Mouse (Mus musculus): Measurements from ENCODE around the gene Vwa8.

DNA sequence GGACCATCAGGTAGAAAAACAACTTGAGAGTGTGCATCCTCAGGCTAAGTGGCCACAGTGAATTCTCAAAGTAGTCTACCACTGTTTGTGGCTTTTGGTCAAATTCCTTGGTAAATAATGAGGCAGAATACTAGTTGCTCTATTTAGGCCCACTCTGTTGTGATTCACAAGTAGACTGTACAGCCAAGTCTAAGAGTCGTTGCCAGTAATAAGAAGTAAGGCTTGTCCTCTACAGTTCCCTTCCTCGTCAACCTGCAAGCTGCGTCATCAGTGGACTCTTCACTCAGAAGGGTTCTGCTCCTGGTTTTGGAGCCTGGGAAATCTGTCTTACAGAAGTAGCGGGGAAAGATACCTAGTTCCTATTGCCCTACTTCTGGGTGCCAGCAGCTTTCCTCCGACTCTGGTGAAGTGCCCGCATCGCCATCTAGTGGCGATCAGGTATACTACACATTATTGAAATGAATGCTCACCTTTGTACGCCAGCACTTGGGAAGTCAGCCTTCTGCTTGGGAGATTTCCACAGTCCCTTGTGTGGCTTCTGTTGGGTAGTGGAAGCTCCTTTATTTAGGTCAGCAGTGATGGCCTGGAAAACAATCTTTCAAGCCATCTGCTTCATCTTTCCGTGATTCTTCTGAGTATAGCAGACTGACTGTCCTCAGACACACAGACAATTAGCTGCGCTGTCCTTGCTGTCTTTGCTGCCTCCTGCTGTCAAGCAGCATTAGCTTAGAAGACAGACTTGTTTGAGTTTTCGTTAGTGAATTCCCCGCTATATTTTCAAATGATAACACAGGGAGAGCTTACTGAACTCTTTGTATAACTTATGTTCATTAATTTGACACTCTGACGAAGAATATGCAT lies 258.0 kb downstream of the Vwa8 start:
- peak; percentile 50; the same call in 1 of the 2 replicates for TF ChIP-seq CTCF (IDR thresholded peaks at IDR 0.05; ENCODE audit: borderline replicate concordance, control insufficient read depth, extremely low read depth, insufficient read depth, low read length, poor library complexity)
- no peak for TF ChIP-seq POLR2A (IDR thresholded peaks at IDR 0.05; ENCODE audit: control insufficient read depth, extremely low read depth, insufficient read depth, low read length, poor library complexity)
